Mouse (Mus musculus): ENCODE results near the gene Asic4. TPM values are rescaled to one million over a fixed set of nuclear protein-coding genes. Genes with fewer than 3 reads are reported as not detected.

Asic4 gene
- total RNA-seq (2023) = not detected in 4 replicates

GRCm38 (mm10) chr1:75450314-75451005 lies at the start of gene Asic4:
TSS of gene Asic4 (plus strand) at chr1:75450436.

GRCm38 (mm10) chr1:75435475-75436328 lies 14.5 kb upstream of the Asic4 start, which contains the start of gene Gmppa:
TSS of gene Gmppa (plus strand) at chr1:75435930.

DNA sequence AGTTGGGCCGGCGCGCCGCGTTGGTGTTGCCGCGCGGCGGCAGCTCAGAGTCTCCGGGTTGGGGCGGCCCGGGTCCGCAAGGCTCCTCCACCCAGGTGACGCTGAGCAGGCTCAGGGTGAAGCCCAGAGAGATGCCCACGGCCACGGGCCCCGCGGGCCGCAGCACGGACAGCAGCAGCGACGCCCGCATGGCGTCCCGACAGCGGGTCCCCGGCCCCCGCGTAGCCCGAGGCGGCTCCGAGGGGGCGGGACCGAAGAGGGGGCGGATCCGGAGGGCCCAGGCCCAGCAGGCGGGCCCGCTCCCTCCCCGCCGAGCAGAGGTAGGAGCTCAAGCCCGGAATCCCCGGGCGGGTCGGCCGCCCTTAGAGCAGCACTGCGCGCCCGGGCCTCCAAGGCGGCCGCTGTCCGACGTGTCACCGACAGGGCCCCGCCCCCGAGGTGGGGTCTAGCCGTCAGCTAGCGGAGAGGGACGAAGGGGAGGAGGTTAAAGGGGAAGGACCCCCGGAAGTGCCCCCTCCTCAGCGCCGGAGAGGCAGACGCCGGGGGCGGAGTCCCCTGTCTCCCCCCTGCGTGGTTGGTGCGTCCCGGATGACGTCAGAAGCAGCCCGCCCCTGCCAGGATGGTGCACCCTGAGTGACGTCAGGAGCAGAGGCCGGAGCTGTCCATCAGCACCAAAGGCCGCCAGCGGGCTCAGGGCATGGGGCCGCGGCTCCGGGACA lies 28.8 kb downstream of the Asic4 start, which contains the start of the genes Chpf and Tmem198:
Chpf (minus strand) TSS at position 392 of the 719 bp plus-strand sequence.
Tmem198 (plus strand) TSS at position 617 of the 719 bp plus-strand sequence.

GRCm38 (mm10) chr1:75505956-75506831 lies 56.0 kb downstream of the Asic4 start, which contains the start of gene Obsl1:
TSS of gene Obsl1 (minus strand) at chr1:75506452.

GRCm38 (mm10) chr1:75507006-75507405 lies 56.8 kb downstream of the Asic4 start, which contains the start of gene Inha:
TSS of gene Inha (plus strand) at chr1:75507077.

GRCm38 (mm10) chr1:75521321-75522031 lies 71.2 kb downstream of the Asic4 start, which contains the start of gene Stk11ip:
TSS of gene Stk11ip (plus strand) at chr1:75521529.

Other genes starting within 250 kb of the Asic4 start
- 16.0 to 21.1 TPM (median 17.4 TPM) in 4 replicates for gene Glb1l, start 239.6 kb upstream of the Asic4 start, total RNA-seq (2023)
- gene Stk16, start 239.6 kb upstream of the Asic4 start, total RNA-seq (2023) = 76.3 to 89.8 TPM (median 88.1 TPM) in 4 replicates
- gene Tuba4a, start 230.6 kb upstream of the Asic4 start, total RNA-seq (2023) = 203 to 235 TPM (median 208 TPM) in 4 replicates
- not detected in 4 replicates for gene A630095N17Rik, start 218.3 kb upstream of the Asic4 start, total RNA-seq (2023)
- gene Dnajb2, start 214.0 kb upstream of the Asic4 start, total RNA-seq (2023) = 82.6 to 94.0 TPM (median 85.3 TPM) in 4 replicates
- gene Ptprn, start 185.9 kb upstream of the Asic4 start, total RNA-seq (2023) = not detected in 4 replicates
- gene Resp18, start 172.0 kb upstream of the Asic4 start, total RNA-seq (2023) = not detected in 4 replicates
- gene Dnpep, start 132.4 kb upstream of the Asic4 start, total RNA-seq (2023) = 48.7 to 54.7 TPM (median 50.8 TPM) in 4 replicates
- not detected in 4 replicates for gene Des, start 90.1 kb upstream of the Asic4 start, total RNA-seq (2023)
- not detected in 4 replicates for gene Speg, start 75.1 kb upstream of the Asic4 start, total RNA-seq (2023)
- gene Gmppa, start 14.5 kb upstream of the Asic4 start, total RNA-seq (2023) = 49.9 to 75.1 TPM (median 61.8 TPM) in 4 replicates
- gene Chpf, start 28.9 kb downstream of the Asic4 start, total RNA-seq (2023) = 23.0 to 27.0 TPM (median 24.7 TPM) in 4 replicates
- gene Tmem198, start 29.1 kb downstream of the Asic4 start, total RNA-seq (2023) = 3.5 to 6.0 TPM (median 4.0 TPM) in 4 replicates
- gene Obsl1, start 56.0 kb downstream of the Asic4 start, total RNA-seq (2023) = 0.48 TPM in 1 of 4 replicates, not detected in the others
- gene Inha, start 56.6 kb downstream of the Asic4 start, total RNA-seq (2023) = not detected in 4 replicates
- gene Stk11ip, start 71.1 kb downstream of the Asic4 start, total RNA-seq (2023) = 253 to 278 TPM (median 258 TPM) in 4 replicates
- 0.47 to 1.0 TPM (median 0.66 TPM) in 4 replicates for gene Slc4a3, start 95.8 kb downstream of the Asic4 start, total RNA-seq (2023)

Measured in B cell, adult 62 days (primary cell).